Mouse (Mus musculus): ENCODE data around the gene Cds2. TPM values are rescaled to one million over a fixed set of nuclear protein-coding genes. Genes with fewer than 3 reads are reported as not detected.
A peak's percentile ranks its signal among the peaks of the same experiment; 100 is the strongest.

Gene Cds2
- polyA plus RNA-seq, 1 experiment from 2014 or later = 8.2 TPM

GRCm38 (mm10) chr2:132243370-132243769, 19.6 kb upstream of the Cds2 start:
- Histone ChIP-seq H3K9me3 (replicated peaks; ENCODE audit: control insufficient read depth, low read length) (no peaks in the 10 kb centered on the region), H3K36me3 (ENCODE audit: control insufficient read depth, insufficient read depth) (peaks cover 38% of the 10 kb centered on the region), H3K9ac (ENCODE audit: low read depth, low read length) (no peak overlapping the region), H3K27ac (ENCODE audit: low read length) (no peak overlapping the region), H3K4me2 (ENCODE audit: low read depth, low read length) (no peak overlapping the region), H3K4me3 (ENCODE audit: low read depth, low read length) (no peak overlapping the region), H3K4me1 (ENCODE audit: control insufficient read depth, low read depth, low read length) (peaks cover 16% of the 10 kb centered on the region), H3K27me3 (ENCODE audit: control insufficient read depth, insufficient read depth, low read depth, low read length) (no peaks in the 10 kb centered on the region)
- 85% methylated on average over 3 of the region's 3 CpGs for WGBS (ENCODE audit: insufficient replicate concordance)
- ATAC-seq (ENCODE audit: low read depth) = no peak

GRCm38 (mm10) chr2:132247539-132248313, 15.2 kb upstream of the Cds2 start, which contains the start of gene Tmem230:
Tmem230 (minus strand) TSS chr2:132247807.
- Histone ChIP-seq H3K4me3 (ENCODE audit: low read depth, low read length) (peak within 1 kb of the TSS; percentile 76), H3K36me3 (ENCODE audit: control insufficient read depth, insufficient read depth) (peaks cover 55% of the 10 kb centered on the region), H3K4me1 (ENCODE audit: control insufficient read depth, low read depth, low read length) (peaks cover 34% of the 10 kb centered on the region), H3K9me3 (replicated peaks; ENCODE audit: control insufficient read depth, low read length) (no peaks in the 10 kb centered on the region), H3K27me3 (ENCODE audit: control insufficient read depth, insufficient read depth, low read depth, low read length) (no peaks in the 10 kb centered on the region), H3K27ac (ENCODE audit: low read length) (peak within 1 kb of the TSS; percentile 81), H3K9ac (ENCODE audit: low read depth, low read length) (peak within 1 kb of the TSS; percentile 72), H3K4me2 (ENCODE audit: low read depth, low read length) (peak within 1 kb of the TSS; percentile 91)
- peak; percentile 85 for ATAC-seq (ENCODE audit: low read depth)
- WGBS (ENCODE audit: insufficient replicate concordance) = 5% methylated on average over 50 of the region's 50 CpGs

GRCm38 (mm10) chr2:132251911-132252310, 11.0 kb upstream of the Cds2 start:
- Histone ChIP-seq H3K4me2 (ENCODE audit: low read depth, low read length) (peak overlapping the region; percentile 80), H3K4me1 (ENCODE audit: control insufficient read depth, low read depth, low read length) (peaks cover 26% of the 10 kb centered on the region), H3K9me3 (replicated peaks; ENCODE audit: control insufficient read depth, low read length) (no peaks in the 10 kb centered on the region), H3K27ac (ENCODE audit: low read length) (peak overlapping the region; percentile 45), H3K27me3 (ENCODE audit: control insufficient read depth, insufficient read depth, low read depth, low read length) (no peaks in the 10 kb centered on the region), H3K9ac (ENCODE audit: low read depth, low read length) (peak overlapping the region; percentile 75), H3K4me3 (ENCODE audit: low read depth, low read length) (peak overlapping the region; percentile 79), H3K36me3 (ENCODE audit: control insufficient read depth, insufficient read depth) (peaks cover 30% of the 10 kb centered on the region)
- ATAC-seq (ENCODE audit: low read depth) = no peak
- 5% methylated on average over 8 of the region's 8 CpGs for WGBS (ENCODE audit: insufficient replicate concordance)

GRCm38 (mm10) chr2:132252542-132253528, 10.1 kb upstream of the Cds2 start, which contains the start of gene Pcna:
Pcna (minus strand) TSS chr2:132253314.
- peaks cover 29% of the 10 kb centered on the region for H3K36me3 ChIP-seq (ENCODE audit: control insufficient read depth, insufficient read depth)
- H3K4me2 ChIP-seq (ENCODE audit: low read depth, low read length) = peak within 1 kb of the TSS; percentile 80
- peaks cover 23% of the 10 kb centered on the region for H3K4me1 ChIP-seq (ENCODE audit: control insufficient read depth, low read depth, low read length)
- no peaks in the 10 kb centered on the region for H3K9me3 ChIP-seq (replicated peaks; ENCODE audit: control insufficient read depth, low read length)
- WGBS (ENCODE audit: insufficient replicate concordance) = under 1% methylated on average over 78 of the region's 79 CpGs
- ATAC-seq (ENCODE audit: low read depth) = peak; percentile 98
- H3K27me3 ChIP-seq (ENCODE audit: control insufficient read depth, insufficient read depth, low read depth, low read length) = no peaks in the 10 kb centered on the region
- peak within 1 kb of the TSS; percentile 75 for H3K9ac ChIP-seq (ENCODE audit: low read depth, low read length)
- H3K27ac ChIP-seq (ENCODE audit: low read length) = peak within 1 kb of the TSS; percentile 84
- peak within 1 kb of the TSS; percentile 79 for H3K4me3 ChIP-seq (ENCODE audit: low read depth, low read length)

GRCm38 (mm10) chr2:132253603-132254002, 9.3 kb upstream of the Cds2 start:
- no peak for ATAC-seq (ENCODE audit: low read depth)
- Histone ChIP-seq H3K9ac (ENCODE audit: low read depth, low read length) (peak overlapping the region; percentile 64), H3K27ac (ENCODE audit: low read length) (peak overlapping the region; percentile 84), H3K36me3 (ENCODE audit: control insufficient read depth, insufficient read depth) (peaks cover 22% of the 10 kb centered on the region), H3K4me2 (ENCODE audit: low read depth, low read length) (peak overlapping the region; percentile 76), H3K27me3 (ENCODE audit: control insufficient read depth, insufficient read depth, low read depth, low read length) (no peaks in the 10 kb centered on the region), H3K4me1 (ENCODE audit: control insufficient read depth, low read depth, low read length) (peaks cover 16% of the 10 kb centered on the region), H3K4me3 (ENCODE audit: low read depth, low read length) (peak overlapping the region; percentile 79), H3K9me3 (replicated peaks; ENCODE audit: control insufficient read depth, low read length) (no peaks in the 10 kb centered on the region)
- WGBS (ENCODE audit: insufficient replicate concordance) = under 1% methylated on average over 7 of the region's 7 CpGs

- 82% methylated on average over 6 of the region's 6 CpGs for WGBS (ENCODE audit: insufficient replicate concordance)
- no peak for ATAC-seq (ENCODE audit: low read depth)
Observed at GRCm38 (mm10) chr2:132257350-132258068, 5.4 kb upstream of the Cds2 start.

GRCm38 (mm10) chr2:132260601-132261000, 2.3 kb upstream of the Cds2 start:
- H3K4me1 ChIP-seq (ENCODE audit: control insufficient read depth, low read depth, low read length) = peaks cover 23% of the 10 kb centered on the region
- 83% methylated on average over 3 of the region's 3 CpGs for WGBS (ENCODE audit: insufficient replicate concordance)
- no peak overlapping the region for H3K27ac ChIP-seq (ENCODE audit: low read length)
- H3K4me3 ChIP-seq (ENCODE audit: low read depth, low read length) = no peak overlapping the region
- ATAC-seq (ENCODE audit: low read depth) = no peak
- H3K9me3 ChIP-seq (replicated peaks; ENCODE audit: control insufficient read depth, low read length) = no peaks in the 10 kb centered on the region
- no peaks in the 10 kb centered on the region for H3K36me3 ChIP-seq (ENCODE audit: control insufficient read depth, insufficient read depth)
- H3K9ac ChIP-seq (ENCODE audit: low read depth, low read length) = no peak overlapping the region
- no peak overlapping the region for H3K4me2 ChIP-seq (ENCODE audit: low read depth, low read length)
- no peaks in the 10 kb centered on the region for H3K27me3 ChIP-seq (ENCODE audit: control insufficient read depth, insufficient read depth, low read depth, low read length)

More at GRCm38 (mm10) chr2:132257350-132258068, 5.4 kb upstream of the Cds2 start:
- H3K9ac ChIP-seq (ENCODE audit: low read depth, low read length) = no peak overlapping the region
- no peak overlapping the region for H3K27ac ChIP-seq (ENCODE audit: low read length)
- H3K4me1 ChIP-seq (ENCODE audit: control insufficient read depth, low read depth, low read length) = peaks cover 3% of the 10 kb centered on the region
- H3K36me3 ChIP-seq (ENCODE audit: control insufficient read depth, insufficient read depth) = no peaks in the 10 kb centered on the region
- H3K9me3 ChIP-seq (replicated peaks; ENCODE audit: control insufficient read depth, low read length) = no peaks in the 10 kb centered on the region
- H3K27me3 ChIP-seq (ENCODE audit: control insufficient read depth, insufficient read depth, low read depth, low read length) = no peaks in the 10 kb centered on the region
- H3K4me2 ChIP-seq (ENCODE audit: low read depth, low read length) = no peak overlapping the region
- H3K4me3 ChIP-seq (ENCODE audit: low read depth, low read length) = no peak overlapping the region

GRCm38 (mm10) chr2:132262175-132262574, 773 bp upstream of the Cds2 start:
- WGBS (ENCODE audit: insufficient replicate concordance) = 61% methylated on average over 6 of the region's 6 CpGs
- no peak overlapping the region for H3K9ac ChIP-seq (ENCODE audit: low read depth, low read length)
- no peaks in the 10 kb centered on the region for H3K27me3 ChIP-seq (ENCODE audit: control insufficient read depth, insufficient read depth, low read depth, low read length)
- no peaks in the 10 kb centered on the region for H3K9me3 ChIP-seq (replicated peaks; ENCODE audit: control insufficient read depth, low read length)
- peak overlapping the region; percentile 72 for H3K4me3 ChIP-seq (ENCODE audit: low read depth, low read length)
- peaks cover 25% of the 10 kb centered on the region for H3K4me1 ChIP-seq (ENCODE audit: control insufficient read depth, low read depth, low read length)
- no peak for ATAC-seq (ENCODE audit: low read depth)
- no peak overlapping the region; the same call in 1 of the 2 replicates for H3K27ac ChIP-seq (ENCODE audit: low read length)
- no peaks in the 10 kb centered on the region for H3K36me3 ChIP-seq (ENCODE audit: control insufficient read depth, insufficient read depth)
- peak overlapping the region; percentile 75 for H3K4me2 ChIP-seq (ENCODE audit: low read depth, low read length)
